Mouse (Mus musculus) liver, embryonic 14.5 days (tissue): Measurements from ENCODE around the gene Col18a1. TPM values are rescaled to one million over a fixed set of nuclear protein-coding genes. Genes with fewer than 3 reads are reported as not detected.
A peak's percentile ranks its signal among the peaks of the same experiment; 100 is the strongest.

ENCODE experiments used
- ATAC-seq: fragments of 200-750 bp; cut with Nextera tagmentation; 2 replicates; pipeline ENCODE4 v1.8.0; 2017; ENCODE audit warnings: moderate number of reproducible peaks, mild to moderate bottlenecking, moderate library complexity; ENCODE audit not compliant: insufficient read depth
- DNase-seq, 3 experiments: peaks; one replicate each; pipeline ENCODE4 v3.0.0-alpha.2; 2012 to 2013; ENCODE audit warnings: low read depth in 3 of 3, low spot score in 3 of 3
- H3K27ac ChIP-seq: fragments of 300-500 bp; sonication (generic); 2 replicates; pipeline ENCODE4 v1.5.1; 2014; ENCODE audit warnings: moderate library complexity, mild to moderate bottlenecking, control low read depth, inconsistent platforms
- H3K27me3 ChIP-seq: fragments of 300-500 bp; sonication (generic); 2 replicates; pipeline ENCODE4 v1.6.1; 2014; ENCODE audit warnings: mild to moderate bottlenecking, low read length, moderate library complexity; ENCODE audit not compliant: control insufficient read depth, insufficient read depth
- H3K36me3 ChIP-seq: fragments of 300-500 bp; sonication (generic); replicated peaks from 2 replicates; pipeline ENCODE4 v1.6.1; 2014; ENCODE audit warnings: low read depth; ENCODE audit not compliant: control insufficient read depth, insufficient read depth
- H3K4me1 ChIP-seq, 2 experiments: fragments of 200-500 bp in 1 of 2; fragments of 300-500 bp in 1 of 2; sonication (generic) in 1 of 2; replicated peaks; 2 replicates each; pipeline ENCODE4 v1.6.1; 2012 to 2014; ENCODE audit warnings: antibody characterized with exemption in 1 of 2, inconsistent platforms in 1 of 2, low read length in 1 of 2; ENCODE audit not compliant: control insufficient read depth in 2 of 2, insufficient read depth in 2 of 2
- H3K4me2 ChIP-seq: fragments of 300-500 bp; sonication (generic); 2 replicates; pipeline ENCODE4 v1.6.1; 2014; ENCODE audit warnings: low read depth, mild to moderate bottlenecking, control low read depth, moderate library complexity
- H3K4me3 ChIP-seq, 2 experiments: fragments of 200-500 bp in 1 of 2; fragments of 300-500 bp in 1 of 2; sonication (generic) in 1 of 2; 2 replicates each; pipeline ENCODE4 v1.5.1; 2012 to 2014; ENCODE audit warnings: low read depth in 2 of 2, low read length in 2 of 2, mild to moderate bottlenecking in 2 of 2, control low read depth in 1 of 2, inconsistent platforms in 1 of 2, moderate library complexity in 1 of 2; ENCODE audit not compliant: insufficient read depth in 1 of 2
- H3K9ac ChIP-seq: fragments of 300-500 bp; sonication (generic); replicated peaks from 2 replicates; pipeline ENCODE4 v1.6.1; 2014; ENCODE audit warnings: mild to moderate bottlenecking, control low read depth, moderate library complexity
- H3K9me3 ChIP-seq: fragments of 300-500 bp; sonication (generic); 2 replicates; pipeline ENCODE4 v1.6.1; 2016; ENCODE audit warnings: low read length, mixed read lengths; ENCODE audit not compliant: control insufficient read depth
- CTCF ChIP-seq: IDR thresholded peaks from 2 replicates; pipeline ENCODE4 v1.5.1; 2016; ENCODE audit warnings: antibody characterized with exemption, low read depth, control low read depth
- EP300 ChIP-seq: IDR thresholded peaks from 2 replicates; pipeline ENCODE4 v1.6.1; 2016; ENCODE audit warnings: antibody characterized with exemption, low read depth
- whole genome bisulfite sequencing: fragments of 180-500 bp; shearing (Covaris S2); extraction: QIAGEN DNeasy Blood & Tissue Kit; methylation state at CpG from one replicate; pipeline ENCODE4 v1.1.7; 2014; ENCODE audit not compliant: insufficient replicate concordance; 5-methylcytosine and 5-hydroxymethylcytosine counted together
- polyA plus RNA-seq, 2 experiments: library from polyadenylated mRNA; depleted of rRNA in 1 of 2; stranded (reverse) in 1 of 2; unstranded in 1 of 2; fragments of >200 nt; fragmentation: Nextera tagmentation in 1 of 2; extraction: Ambion mirVana in 1 of 2; gene quantifications; 2 replicates each; pipeline versions ENCODE4 v1.2.1 to v1.2.3; 2012 to 2014

The Col18a1 gene
- polyA plus RNA-seq, 2 experiments, result 24.6 to 31.4 TPM

- no peak overlapping the region for H3K4me2 ChIP-seq
- no peaks in the 10 kb centered on the region for H3K36me3 ChIP-seq
- H3K9me3 ChIP-seq, result no peaks in the 10 kb centered on the region
- DNase-seq (no peak), ATAC-seq (no peak)
- H3K27me3 ChIP-seq, result no peaks in the 10 kb centered on the region
- WGBS, result 75% methylated on average over 6 of the region's 6 CpGs
- TF ChIP-seq CTCF, result no peak
- H3K4me1 ChIP-seq, result peaks cover 29 to 43% of the 10 kb centered on the region in 2 experiments
- no peak overlapping the region for H3K9ac ChIP-seq
- H3K4me3 ChIP-seq, result no peak overlapping the region
- no peak overlapping the region for H3K27ac ChIP-seq
Observed at GRCm38 (mm10) chr10:77129637-77130410, 36.5 kb downstream of the Col18a1 start.

GRCm38 (mm10) chr10:77127926-77128325 lies 38.4 kb downstream of the Col18a1 start:
- Histone ChIP-seq H3K4me2 (no peak overlapping the region), H3K9ac (no peak overlapping the region), H3K27ac (no peak overlapping the region), H3K36me3 (no peaks in the 10 kb centered on the region), H3K4me1 (peaks cover 10 to 24% of the 10 kb centered on the region in 2 experiments), H3K27me3 (no peaks in the 10 kb centered on the region), H3K4me3 (no peak overlapping the region), H3K9me3 (no peaks in the 10 kb centered on the region)
- ATAC-seq (0 out of 2 replicates have a peak, but pooled peaks have one; percentile 17), DNase-seq (no peak)
- WGBS, result 63% methylated on average over 2 of the region's 2 CpGs
- TF ChIP-seq CTCF (peak; percentile 71), EP300 (no peak)

- no peaks in the 10 kb centered on the region for H3K36me3 ChIP-seq
- H3K27me3 ChIP-seq, result no peaks in the 10 kb centered on the region
- WGBS, result 48% methylated on average over 2 of the region's 2 CpGs
- DNase-seq (no peak), ATAC-seq (peak; percentile 36; the same call in 1 of the 2 replicates)
- no peak for TF ChIP-seq CTCF
- no peak for TF ChIP-seq EP300
- H3K9me3 ChIP-seq, result no peaks in the 10 kb centered on the region
- H3K27ac ChIP-seq, result no peak overlapping the region
- H3K4me2 ChIP-seq, result no peak overlapping the region
- H3K4me1 ChIP-seq, result peaks cover 1 to 16% of the 10 kb centered on the region in 2 experiments
- H3K4me3 ChIP-seq, result no peak overlapping the region
- no peak overlapping the region for H3K9ac ChIP-seq
Observed at GRCm38 (mm10) chr10:77126590-77126989, 39.8 kb downstream of the Col18a1 start.

- DNase-seq (no peak), ATAC-seq (no peak)
- H3K36me3 ChIP-seq, result no peaks in the 10 kb centered on the region
Observed at GRCm38 (mm10) chr10:77125078-77125731, 41.1 kb downstream of the Col18a1 start.

GRCm38 (mm10) chr10:77123953-77124352 lies 42.4 kb downstream of the Col18a1 start:
- 71% methylated on average over 8 of the region's 8 CpGs for WGBS
- H3K4me2 ChIP-seq, result no peak overlapping the region
- DNase-seq, result no peak
- H3K27ac ChIP-seq, result no peak overlapping the region
- no peaks in the 10 kb centered on the region for H3K27me3 ChIP-seq
- no peak overlapping the region for H3K9ac ChIP-seq
- no peak overlapping the region for H3K4me3 ChIP-seq
- no peak for ATAC-seq
- H3K4me1 ChIP-seq, result peaks cover 0 to 7% of the 10 kb centered on the region in 2 experiments; a peak in 2 of 4 replicates
- H3K9me3 ChIP-seq, result no peaks in the 10 kb centered on the region
- no peaks in the 10 kb centered on the region for H3K36me3 ChIP-seq
- TF ChIP-seq EP300 (no peak), CTCF (no peak)

More at GRCm38 (mm10) chr10:77125078-77125731, 41.1 kb downstream of the Col18a1 start:
- Histone ChIP-seq H3K4me3 (no peak overlapping the region), H3K4me1 (peaks cover 0 to 7% of the 10 kb centered on the region in 2 experiments; a peak in 2 of 4 replicates), H3K9me3 (no peaks in the 10 kb centered on the region), H3K4me2 (no peak overlapping the region), H3K27ac (no peak overlapping the region), H3K27me3 (no peaks in the 10 kb centered on the region), H3K9ac (no peak overlapping the region)
- TF ChIP-seq EP300, result no peak
- no peak for TF ChIP-seq CTCF
- WGBS, result 77% methylated on average over 18 of the region's 18 CpGs
